Mouse (Mus musculus) heart, adult 2 months (tissue): Measurements from ENCODE around the gene Sppl3.

ENCODE experiments used
- CTCF ChIP-seq: fragments of 200-600 bp; IDR thresholded peaks from 2 replicates; pipeline ENCODE4 v1.8.1; 2022; ENCODE audit warnings: antibody characterized with exemption, mild to moderate bottlenecking, moderate library complexity
- POLR2A ChIP-seq: fragments of 200-500 bp; IDR thresholded peaks from 2 replicates; pipeline ENCODE4 v1.6.1; 2011; ENCODE audit warnings: mild to moderate bottlenecking, low read depth, low read length, control low read depth; ENCODE audit not compliant: insufficient read depth

DNA sequence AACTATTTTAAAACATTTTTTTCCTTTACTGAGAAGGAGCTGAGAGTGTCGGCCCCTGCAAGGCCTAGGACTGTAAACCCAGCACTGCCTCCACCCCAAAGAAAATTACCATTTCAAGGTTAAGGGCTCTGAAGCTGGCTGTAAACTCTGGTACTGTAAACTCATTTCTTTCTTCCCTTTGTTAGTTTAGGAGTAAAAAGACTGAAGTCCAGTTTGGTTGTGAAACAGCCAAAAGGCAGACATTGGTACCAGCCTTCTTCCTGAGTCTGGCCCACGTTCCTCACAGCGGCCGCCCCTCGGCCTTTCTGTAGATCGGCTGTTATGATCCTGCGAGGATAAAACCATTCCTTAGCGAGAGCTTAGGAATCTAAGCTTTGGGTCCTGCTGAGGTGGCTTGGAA lies 103.6 kb downstream of the Sppl3 start:
- TF ChIP-seq CTCF (no peak), POLR2A (no peak)
